Mouse (Mus musculus) adrenal gland, adult 8-10 months (tissue): ENCODE measurements around the gene Ccdc84. TPM values are rescaled to one million over a fixed set of nuclear protein-coding genes. Genes with fewer than 3 reads are reported as not detected.

Experiments
- DNase-seq: peaks from one replicate; pipeline ENCODE4 v3.0.0; 2022
- microRNA-seq, 2 experiments: library from miRNA; unstranded; fragments of <30 nt; microRNA quantifications; one replicate each; pipeline ENCODE4 v1.2.0; 2022
- total RNA-seq, 4 experiments: library from RNA; stranded (reverse); gene quantifications; 2 replicates each; pipeline ENCODE4 v1.2.4; 2022

Gene Ccdc84
- total RNA-seq, 4 experiments from 2014 or later: 14.9 to 29.6 (median 25.7) TPM

DNA sequence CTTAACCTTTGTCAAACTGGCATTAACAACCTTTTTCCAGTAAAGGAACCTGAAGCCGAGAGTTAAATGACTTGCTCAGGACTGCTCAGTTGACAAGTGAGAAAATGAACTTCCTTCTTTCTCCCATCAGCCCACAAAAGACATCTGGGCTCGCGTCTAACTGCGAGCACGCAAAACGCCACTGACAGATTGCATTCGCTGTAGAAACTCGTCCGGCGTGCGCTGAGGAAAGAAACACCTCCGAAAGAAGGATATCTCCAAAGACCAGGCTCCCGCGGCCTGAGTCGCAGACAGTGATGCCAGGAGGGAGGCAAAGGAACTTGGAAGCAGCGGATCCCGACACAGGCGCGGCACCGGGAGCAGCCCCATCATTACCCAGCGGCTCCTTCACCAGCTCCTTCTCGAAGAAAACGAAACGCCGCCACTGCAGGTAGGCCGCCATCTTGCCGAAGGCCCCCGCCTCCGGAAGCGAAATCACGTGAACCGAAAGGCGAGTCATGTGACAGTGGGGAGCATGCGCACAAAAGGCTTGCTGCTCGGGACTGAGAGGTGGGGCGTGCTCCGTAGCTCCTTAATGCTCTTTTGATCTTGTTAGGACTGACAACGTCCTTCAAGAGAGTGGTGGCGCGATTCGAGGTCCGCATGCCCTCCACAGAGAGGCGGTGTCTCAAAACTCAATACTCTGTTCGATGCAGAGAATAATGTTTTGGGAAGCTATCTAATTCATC, 57.0 kb downstream of the Ccdc84 start, which contains the start of gene Vps11:
Gene Vps11 (minus strand): TSS at position 481 of the 728 bp plus-strand sequence.
- DNase-seq: peak; percentile 94

Small RNA genes within 50 kb of the gene (microRNA-seq; reads per million reads assigned to microRNA genes)
- 0.35 to 1.3 reads per million in 2 experiments for gene Mir7085

Other genes starting within 250 kb of the Ccdc84 start
- gene Cbl, start 184.5 kb downstream of the Ccdc84 start, total RNA-seq: 10 to 100 TPM; 30.4 to 52.9 (median 40.1) TPM
- 10 to 100 TPM in 2 of 4 experiments, 1 to 10 TPM in 2; 3.9 to 18.0 (median 7.9) TPM for gene Ccdc153, start 177.9 kb downstream of the Ccdc84 start, total RNA-seq
- under 1 TPM in 3 of 4 experiments, not detected in 1; 0.24 to 0.27 (median 0.25) TPM for gene Pdzd3, start 167.1 kb downstream of the Ccdc84 start, total RNA-seq
- 10 to 100 TPM; 27.6 to 41.8 (median 34.2) TPM for gene Nlrx1, start 150.0 kb downstream of the Ccdc84 start, total RNA-seq
- 10 to 100 TPM; 39.3 to 51.3 (median 42.1) TPM for gene Abcg4, start 130.0 kb downstream of the Ccdc84 start, total RNA-seq
- gene Hinfp, start 112.9 kb downstream of the Ccdc84 start, total RNA-seq: 10 to 100 TPM; 20.3 to 44.4 (median 31.8) TPM
- gene C2cd2l, start 98.3 kb downstream of the Ccdc84 start, total RNA-seq: 10 to 100 TPM; 42.6 to 60.5 (median 49.9) TPM
- 10 to 100 TPM; 31.4 to 37.0 (median 34.8) TPM for gene Dpagt1, start 92.5 kb downstream of the Ccdc84 start, total RNA-seq
- gene H2afx, start 83.9 kb downstream of the Ccdc84 start, total RNA-seq: 10 to 100 TPM; 25.9 to 44.6 (median 31.7) TPM
- 100 to 1,000 TPM in 2 of 4 experiments, 10 to 100 TPM in 2; 82.8 to 122 (median 96.8) TPM for gene Hmbs, start 74.3 kb downstream of the Ccdc84 start, total RNA-seq
- gene Vps11, start 56.9 kb downstream of the Ccdc84 start, total RNA-seq: 10 to 100 TPM; 78.0 to 91.8 (median 85.8) TPM
- 100 to 1,000 TPM; 199 to 239 (median 228) TPM for gene Hyou1, start 39.1 kb downstream of the Ccdc84 start, total RNA-seq
- gene Slc37a4, start 21.7 kb downstream of the Ccdc84 start, total RNA-seq: 10 to 100 TPM; 18.2 to 27.8 (median 23.5) TPM
- 1,000 to 10,000 TPM; 1,115 to 1,314 (median 1,244) TPM for gene Rps25, start 11.4 kb downstream of the Ccdc84 start, total RNA-seq
- gene Trappc4, start 11.0 kb downstream of the Ccdc84 start, total RNA-seq: 100 to 1,000 TPM in 2 of 4 experiments, 10 to 100 TPM in 2; 86.0 to 116 (median 98.3) TPM
- gene Foxr1, start 22.6 kb upstream of the Ccdc84 start, total RNA-seq: not detected
- not detected for gene Upk2, start 36.4 kb upstream of the Ccdc84 start, total RNA-seq
- gene Bcl9l, start 64.3 kb upstream of the Ccdc84 start, total RNA-seq: 10 to 100 TPM; 48.9 to 76.1 (median 66.7) TPM
- under 1 TPM; 0.13 to 0.32 (median 0.18) TPM for gene Cxcr5, start 143.3 kb upstream of the Ccdc84 start, total RNA-seq
- 100 to 1,000 TPM; 142 to 160 (median 152) TPM for gene Ddx6, start 186.3 kb upstream of the Ccdc84 start, total RNA-seq